ENCODE assay signal across 25 mouse cellular contexts in genomic region chr2:132224359-132224758, GRCm38 (mm10). TPM values are rescaled to one million over a fixed set of nuclear protein-coding genes. Genes with fewer than 3 reads are reported as not detected.
DNase-seq lines count a peak whose midpoint lies in the region; ATAC-seq and TF ChIP-seq lines count a peak whose summit lies in the region.
"Had no signal": no experiment of that assay in that cellular context is flagged by ENCODE, and none has a peak within 500 bp of the region (broad histone marks: within the 10 kb centered on the region; RNA-seq: fewer than 3 reads in every experiment).

No protein-coding gene starts in this region.

- no peak for TF ChIP-seq POLR2A in CH12.LX (IDR thresholded peaks at IDR 0.05; ENCODE audit: low read depth, low read length)

- intact Hi-C loops in heart, postnatal 36 days (cut with DNase I) = no loop called here

- TF ChIP-seq EP300 in CH12.LX (IDR thresholded peaks at IDR 0.05; ENCODE audit: low read length) = no peak; the same call in 1 of the 2 replicates

- dilution Hi-C loops in CH12.LX (cut with MboI; ENCODE audit: extremely low pct_ligation_motif_present, extremely low pct_unique_long_range_greater_than_20kb, low sequenced_read_pairs) = no loop called here

- DNase-seq in heart, adult 9 months (ENCODE audit: low spot score in 2 of 2) = peak; percentile 23 to 62
- no peak for DNase-seq in heart, postnatal 36 days
- no peak for DNase-seq in CH12.LX (ENCODE audit: extremely low read depth)
- peak; percentile 63 for DNase-seq in brain, adult 2 months (ENCODE audit: low read depth, low spot score)
- peak; percentile 41 for DNase-seq in skeletal muscle tissue, adult 2 months (ENCODE audit: low read depth, low spot score)
- DNase-seq in lung, adult 18-20 months = no peak
- DNase-seq: adrenal gland, postnatal 10 days; cerebellum, postnatal 25 days; heart, postnatal 4 days; kidney, adult 18-20 months; layer of hippocampus, postnatal 36 days; liver, embryonic 13.5 days; lung, embryonic 14.5 days; lung, postnatal 4 days; right cerebral cortex, adult 18-20 months had no signal

- in situ Hi-C loops in CH12.LX (cut with MboI; ENCODE audit: low pct_ligation_motif_present, low pct_unique_long_range_greater_than_20kb, low sequenced_read_pairs) = no loop called here

- H3K9ac ChIP-seq in CH12.LX (ENCODE audit: insufficient read depth, low read depth) = no peak overlapping the region
- H3K9ac ChIP-seq: embryonic facial prominence, embryonic 13.5 days; forebrain, embryonic 13.5 days; hindbrain, embryonic 14.5 days; limb, embryonic 12.5 days; liver, embryonic 13.5 days; lung, embryonic 14.5 days; neural tube, embryonic 15.5 days had no signal

- peaks cover 4 to 28% of the 10 kb centered on the region in 2 experiments for H3K4me1 ChIP-seq in CH12.LX (ENCODE audit: control insufficient read depth in 1 of 2, insufficient read depth in 2 of 2)
- H3K4me1 ChIP-seq: embryonic facial prominence, embryonic 13.5 days; forebrain, embryonic 13.5 days; limb, embryonic 12.5 days; liver, embryonic 13.5 days; neural tube, embryonic 15.5 days had no signal

- 0 out of 2 replicates have a peak overlapping the region, but pooled peaks have one; percentile 11 for H3K4me2 ChIP-seq in CH12.LX (ENCODE audit: insufficient read depth, low read depth, poor library complexity, severe bottlenecking)
- H3K4me2 ChIP-seq: embryonic facial prominence, embryonic 13.5 days; forebrain, embryonic 13.5 days; hindbrain, embryonic 14.5 days; limb, embryonic 12.5 days; liver, embryonic 13.5 days; lung, embryonic 14.5 days; midbrain, embryonic 11.5 days; neural tube, embryonic 15.5 days had no signal

- H3K27me3 ChIP-seq in CH12.LX (replicated peaks) = no peaks in the 10 kb centered on the region
- H3K27me3 ChIP-seq: embryonic facial prominence, embryonic 13.5 days; forebrain, embryonic 13.5 days; limb, embryonic 12.5 days; liver, embryonic 13.5 days; neural tube, embryonic 15.5 days had no signal

- H3K79me2 ChIP-seq in CH12.LX (replicated peaks; ENCODE audit: control insufficient read depth, extremely low read depth, insufficient read depth, poor library complexity, severe bottlenecking) = no peaks in the 10 kb centered on the region

- H3K4me3 ChIP-seq in CH12.LX (replicated peaks in 1 of 3; ENCODE audit: low read depth in 2 of 3, low read length in 2 of 3, poor library complexity in 1 of 3) = no peak overlapping the region
- H3K4me3 ChIP-seq: embryonic facial prominence, embryonic 13.5 days; erythroblast, embryonic 14.5 days; forebrain, embryonic 13.5 days; limb, embryonic 12.5 days; liver, embryonic 13.5 days; neural tube, embryonic 15.5 days had no signal

- TF ChIP-seq CTCF in CH12.LX (conservative IDR thresholded peaks at IDR 0.05 in 1 of 2, IDR thresholded peaks at IDR 0.05 in 1 of 2; ENCODE audit: low read depth in 2 of 2, low read length in 2 of 2) = no peak

- no peaks in the 10 kb centered on the region for H3K36me3 ChIP-seq in CH12.LX (replicated peaks in 1 of 2; ENCODE audit: control insufficient read depth in 1 of 2, insufficient read depth in 1 of 2, low read length in 1 of 2)
- H3K36me3 ChIP-seq: embryonic facial prominence, embryonic 13.5 days; limb, embryonic 12.5 days; liver, embryonic 13.5 days; neural tube, embryonic 15.5 days had no signal

- H3K27ac ChIP-seq in CH12.LX (ENCODE audit: insufficient read depth, low read depth) = no peak overlapping the region
- H3K27ac ChIP-seq: embryonic facial prominence, embryonic 13.5 days; forebrain, embryonic 13.5 days; hindbrain, embryonic 14.5 days; kidney, postnatal 0 days; limb, embryonic 12.5 days; liver, embryonic 13.5 days; neural tube, embryonic 15.5 days had no signal

- TF ChIP-seq RAD21 in CH12.LX (IDR thresholded peaks at IDR 0.05; ENCODE audit: low read depth, low read length) = no peak

- peaks cover 4% of the 10 kb centered on the region for H3K9me3 ChIP-seq in CH12.LX (replicated peaks; ENCODE audit: low read length)
- H3K9me3 ChIP-seq: embryonic facial prominence, embryonic 13.5 days; forebrain, embryonic 13.5 days; limb, embryonic 12.5 days; liver, embryonic 13.5 days; neural tube, embryonic 15.5 days had no signal

- no peak for ATAC-seq in erythroid progenitor cell, adult 5-6 weeks (replicated peaks; ENCODE audit: low FRiP score, poor library complexity, severe bottlenecking)
- ATAC-seq: forebrain, embryonic 13.5 days; inflammation-experienced regulatory T-cells, adult 6 months had no signal

TF ChIP-seq in CH12.LX, 34 proteins besides CTCF, POLR2A, EP300 and RAD21:
- TF ChIP-seq USF1 (IDR thresholded peaks at IDR 0.05; ENCODE audit: low read depth, low read length) (no peak), POLR2AphosphoS2 (IDR thresholded peaks at IDR 0.05; ENCODE audit: low read depth, low read length) (no peak), ETS1 (conservative IDR thresholded peaks at IDR 0.05; ENCODE audit: low read depth, low read length) (no peak), E2F4 (IDR thresholded peaks at IDR 0.05; ENCODE audit: insufficient replicate concordance, low read depth, low read length) (no peak), MAFK (IDR thresholded peaks at IDR 0.05; ENCODE audit: insufficient replicate concordance, low read length) (no peak), ZNF384 (IDR thresholded peaks at IDR 0.05; ENCODE audit: low read depth, low read length) (no peak), ELF1 (IDR thresholded peaks at IDR 0.05; ENCODE audit: low read depth, low read length) (no peak), MAZ (IDR thresholded peaks at IDR 0.05; ENCODE audit: low read depth, low read length) (no peak), ZKSCAN1 (IDR thresholded peaks at IDR 0.05; ENCODE audit: borderline replicate concordance, low read depth, low read length) (no peak), BHLHE40 (IDR thresholded peaks at IDR 0.05; ENCODE audit: low read depth, low read length) (no peak), JUND (conservative IDR thresholded peaks at IDR 0.05; ENCODE audit: low read depth, low read length) (no peak), NELFE (IDR thresholded peaks at IDR 0.05; ENCODE audit: low read depth, low read length) (no peak), CHD2 (IDR thresholded peaks at IDR 0.05; ENCODE audit: low read length) (no peak), HCFC1 (IDR thresholded peaks at IDR 0.05; ENCODE audit: low read depth, low read length) (no peak), ZMIZ1 (IDR thresholded peaks at IDR 0.05; ENCODE audit: low read depth, low read length) (no peak), ZC3H11A (IDR thresholded peaks at IDR 0.05; ENCODE audit: low read depth, low read length) (no peak), UBTF (IDR thresholded peaks at IDR 0.05; ENCODE audit: low read depth, low read length) (no peak), TBP (conservative IDR thresholded peaks at IDR 0.05; ENCODE audit: low read depth, low read length) (no peak)

RNA-seq across cellular contexts. Expression of gene Tmem230, which starts 23.2 kb away (rescaled TPM):
- 10 to 100 TPM; 23.6 to 26.1 TPM for total RNA-seq in heart, postnatal 36 days (2021)
- total RNA-seq in CH12.LX (2012; rRNA removed) = 20.3 and 27.7 TPM in 2 replicates
- total RNA-seq in CH12.LX (2014; rRNA removed) = 34.7 and 35.2 TPM in 2 replicates
- polyA plus RNA-seq in CH12.LX (2012; ENCODE audit: insufficient read length, low read depth) = 28.9 and 38.2 TPM in 2 replicates
- total RNA-seq in erythroid progenitor cell, adult 5-6 weeks (2015; ENCODE audit: low replicate concordance) = 19.7 and 28.8 TPM in 2 replicates
- 10.1 and 11.7 TPM in 2 replicates for total RNA-seq in erythroid progenitor cell, adult 5-6 weeks (2017; ENCODE audit: low replicate concordance)

RNA-seq across cellular contexts. Expression of gene Pcna, which starts 28.8 kb away (rescaled TPM):
- total RNA-seq in heart, postnatal 36 days (2021) = 10 to 100 TPM; 35.1 to 43.6 TPM
- total RNA-seq in CH12.LX (2012; rRNA removed) = 354 and 466 TPM in 2 replicates
- 839 and 915 TPM in 2 replicates for total RNA-seq in CH12.LX (2014; rRNA removed)
- polyA plus RNA-seq in CH12.LX (2012; ENCODE audit: insufficient read length, low read depth) = 550 and 554 TPM in 2 replicates
- total RNA-seq in erythroid progenitor cell, adult 5-6 weeks (2015; ENCODE audit: low replicate concordance) = 898 and 1,003 TPM in 2 replicates
- total RNA-seq in erythroid progenitor cell, adult 5-6 weeks (2017; ENCODE audit: low replicate concordance) = 562 and 723 TPM in 2 replicates

RNA-seq across cellular contexts. Expression of gene Cds2, which starts 38.6 kb away (rescaled TPM):
- 10 to 100 TPM; 80.8 to 84.3 TPM for total RNA-seq in heart, postnatal 36 days (2021)
- total RNA-seq in CH12.LX (2012; rRNA removed) (18.7 and 20.3 TPM in 2 replicates), CH12.LX (2014; rRNA removed) (15.9 and 21.2 TPM in 2 replicates)
- 26.0 and 38.9 TPM in 2 replicates for polyA plus RNA-seq in CH12.LX (2012; ENCODE audit: insufficient read length, low read depth)
- 12.6 and 16.2 TPM in 2 replicates for total RNA-seq in erythroid progenitor cell, adult 5-6 weeks (2015; ENCODE audit: low replicate concordance)
- total RNA-seq in erythroid progenitor cell, adult 5-6 weeks (2017; ENCODE audit: low replicate concordance) = 5.9 and 7.9 TPM in 2 replicates

Comparison
In these comparisons a context has a peak if more than half of its experiments do, and no peak if none do; other contexts are left out.
1. DNase-seq: peak in heart, adult 9 months (2 of 2), brain, adult 2 months (single experiment) and skeletal muscle tissue, adult 2 months (single experiment); none in heart, postnatal 36 days (0 of 2), CH12.LX (single experiment) and lung, adult 18-20 months (0 of 2).
2. RNA of gene Pcna, which starts 28.8 kb away (total RNA-seq): 562 to 1,003 TPM in erythroid progenitor cell, adult 5-6 weeks and 354 to 915 TPM in CH12.LX; 35.1 to 43.6 TPM in heart, postnatal 36 days; every median in the first group is over 4 times any median in the second.